Mouse (Mus musculus) neural tube, embryonic 12.5 days (tissue): ENCODE data around the gene Xxylt1. TPM values are rescaled to one million over a fixed set of nuclear protein-coding genes. Genes with fewer than 3 reads are reported as not detected.
A peak's percentile ranks its signal among the peaks of the same experiment; 100 is the strongest.

Experiments used
- ATAC-seq: fragments of 200-750 bp; cut with Nextera tagmentation; 2 replicates; pipeline ENCODE4 v1.8.0; 2017; ENCODE audit warnings: low read depth, mild to moderate bottlenecking, moderate TSS enrichment, moderate library complexity; ENCODE audit not compliant: low FRiP score
- H3K27ac ChIP-seq: fragments of 300-500 bp; sonication (generic); 2 replicates; pipeline ENCODE4 v1.5.1; 2016
- H3K27me3 ChIP-seq: fragments of 300-500 bp; sonication (generic); replicated peaks from 2 replicates; pipeline ENCODE4 v1.6.1; 2016; ENCODE audit warnings: mild to moderate bottlenecking
- H3K36me3 ChIP-seq: fragments of 300-500 bp; sonication (generic); 2 replicates; pipeline ENCODE4 v1.6.1; 2016; ENCODE audit warnings: mild to moderate bottlenecking
- H3K4me1 ChIP-seq: fragments of 300-500 bp; sonication (generic); 2 replicates; pipeline ENCODE4 v1.6.1; 2016
- H3K4me2 ChIP-seq: fragments of 300-500 bp; sonication (generic); replicated peaks from 2 replicates; pipeline ENCODE4 v1.6.1; 2016; ENCODE audit warnings: mild to moderate bottlenecking
- H3K4me3 ChIP-seq: fragments of 300-500 bp; sonication (generic); 2 replicates; pipeline ENCODE4 v1.5.1; 2016
- H3K9ac ChIP-seq: fragments of 300-500 bp; sonication (generic); 2 replicates; pipeline ENCODE4 v1.6.1; 2016; ENCODE audit warnings: mild to moderate bottlenecking
- H3K9me3 ChIP-seq: fragments of 300-500 bp; sonication (generic); 2 replicates; pipeline ENCODE4 v1.6.1; 2016; ENCODE audit warnings: mild to moderate bottlenecking
- WGBS: fragments of 180-500 bp; shearing (Covaris S2); methylation state at CpG from one replicate; pipeline ENCODE4 v1.1.7; 2016; 5-methylcytosine and 5-hydroxymethylcytosine counted together
- polyA plus RNA-seq: library from polyadenylated mRNA; unstranded; fragments of >200 nt; fragmentation: Nextera tagmentation; extraction: Ambion mirVana; gene quantifications from 2 replicates; pipeline ENCODE4 v1.2.1, GENCODE M21; 2016

Gene Xxylt1
- polyA plus RNA-seq, 1 experiment from 2014 or later, result 15.7 TPM

DNA sequence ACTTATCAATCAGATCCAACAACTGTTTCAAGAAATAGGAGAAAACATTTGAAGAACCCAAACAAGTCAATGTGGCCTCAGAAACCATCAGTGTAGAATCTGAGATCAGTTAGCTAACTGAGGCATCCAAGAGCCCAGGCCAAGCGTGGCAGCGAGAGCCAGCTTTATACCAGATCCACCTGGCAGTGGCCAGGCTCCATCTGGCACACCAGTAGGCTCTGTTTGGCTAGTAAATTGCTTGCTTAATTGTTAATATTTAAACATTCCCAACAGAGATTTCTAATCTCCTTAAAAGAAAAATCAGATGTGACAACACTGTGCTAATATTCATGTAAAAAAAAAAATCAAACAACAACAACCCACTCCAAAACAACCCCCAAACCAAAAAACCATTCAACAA lies 83.2 kb downstream of the Xxylt1 start:
- no peak overlapping the region for H3K27ac ChIP-seq
- no peak for ATAC-seq
- H3K36me3 ChIP-seq, result no peaks in the 10 kb centered on the region
- no peaks in the 10 kb centered on the region for H3K9me3 ChIP-seq
- H3K4me1 ChIP-seq, result peaks cover 15% of the 10 kb centered on the region
- H3K27me3 ChIP-seq, result no peaks in the 10 kb centered on the region
- no peak overlapping the region for H3K4me2 ChIP-seq
- no peak overlapping the region for H3K9ac ChIP-seq
- WGBS, result 95% methylated on average over 2 of the region's 2 CpGs
- H3K4me3 ChIP-seq, result no peak overlapping the region

DNA sequence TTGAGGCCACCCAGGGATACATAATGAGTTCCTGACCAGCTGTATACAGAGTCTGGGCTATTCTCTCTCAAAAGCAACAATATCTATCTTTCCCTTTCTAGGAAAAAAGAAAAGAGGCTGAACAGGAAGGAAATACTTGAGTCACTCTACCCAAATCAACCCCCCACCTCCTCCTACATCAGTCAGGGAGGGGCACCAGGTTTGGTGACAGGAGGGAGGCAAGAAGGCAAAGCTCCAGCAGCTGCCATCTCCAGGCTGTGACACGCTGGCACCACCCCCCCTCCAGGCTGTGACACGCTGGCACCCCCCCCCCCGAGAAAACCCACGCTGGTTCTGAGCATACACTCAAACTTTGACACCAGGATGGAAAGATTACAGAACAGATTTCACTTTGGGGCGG lies 85.8 kb downstream of the Xxylt1 start:
- Histone ChIP-seq H3K4me3 (no peak overlapping the region), H3K27ac (no peak overlapping the region), H3K27me3 (no peaks in the 10 kb centered on the region), H3K9ac (no peak overlapping the region), H3K4me1 (peaks cover 20% of the 10 kb centered on the region), H3K36me3 (no peaks in the 10 kb centered on the region), H3K4me2 (no peak overlapping the region), H3K9me3 (no peaks in the 10 kb centered on the region)
- no peak for ATAC-seq
- 83% methylated on average over 5 of the region's 5 CpGs for WGBS

- Histone ChIP-seq H3K36me3 (no peaks in the 10 kb centered on the region), H3K9me3 (no peaks in the 10 kb centered on the region), H3K9ac (no peak overlapping the region), H3K4me3 (no peak overlapping the region), H3K27ac (no peak overlapping the region), H3K4me2 (no peak overlapping the region), H3K4me1 (peaks cover 23% of the 10 kb centered on the region), H3K27me3 (no peaks in the 10 kb centered on the region)
- WGBS, result 62% methylated on average over 2 of the region's 2 CpGs
- ATAC-seq, result no peak
Measured at GRCm38 (mm10) chr16:30994881-30995280, 86.4 kb downstream of the Xxylt1 start.

DNA sequence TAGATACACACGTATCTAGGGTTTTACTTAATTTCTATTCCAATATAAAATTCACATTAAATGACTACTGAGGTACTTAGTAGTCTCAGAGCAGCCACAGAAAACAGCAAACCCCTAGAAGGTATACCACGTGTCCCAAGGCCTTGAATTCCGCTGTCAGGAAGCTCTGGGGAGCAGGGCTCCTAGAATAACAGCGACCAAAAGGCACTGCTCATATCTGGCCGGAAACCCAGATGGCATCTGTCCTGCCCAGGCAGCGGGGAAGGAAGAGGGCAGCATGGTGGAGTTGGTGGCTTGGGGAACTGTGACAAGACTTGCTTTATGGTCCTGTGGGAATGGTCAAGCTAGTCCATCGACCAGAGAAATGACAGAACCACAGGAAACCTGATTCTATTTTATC lies 86.9 kb downstream of the Xxylt1 start:
- Histone ChIP-seq H3K27me3 (no peaks in the 10 kb centered on the region), H3K4me2 (no peak overlapping the region), H3K36me3 (no peaks in the 10 kb centered on the region), H3K9me3 (no peaks in the 10 kb centered on the region), H3K4me1 (peaks cover 23% of the 10 kb centered on the region), H3K27ac (no peak overlapping the region), H3K9ac (no peak overlapping the region), H3K4me3 (no peak overlapping the region)
- no peak for ATAC-seq
- 80% methylated on average over 7 of the region's 7 CpGs for WGBS

GRCm38 (mm10) chr16:30992568-30992967 lies 88.7 kb downstream of the Xxylt1 start:
- Histone ChIP-seq H3K4me2 (no peak overlapping the region), H3K9ac (no peak overlapping the region), H3K4me3 (no peak overlapping the region), H3K36me3 (no peaks in the 10 kb centered on the region), H3K27me3 (no peaks in the 10 kb centered on the region), H3K4me1 (peaks cover 25% of the 10 kb centered on the region), H3K27ac (no peak overlapping the region), H3K9me3 (no peaks in the 10 kb centered on the region)
- ATAC-seq, result no peak
- WGBS, result 30% methylated on average over 5 of the region's 5 CpGs

DNA sequence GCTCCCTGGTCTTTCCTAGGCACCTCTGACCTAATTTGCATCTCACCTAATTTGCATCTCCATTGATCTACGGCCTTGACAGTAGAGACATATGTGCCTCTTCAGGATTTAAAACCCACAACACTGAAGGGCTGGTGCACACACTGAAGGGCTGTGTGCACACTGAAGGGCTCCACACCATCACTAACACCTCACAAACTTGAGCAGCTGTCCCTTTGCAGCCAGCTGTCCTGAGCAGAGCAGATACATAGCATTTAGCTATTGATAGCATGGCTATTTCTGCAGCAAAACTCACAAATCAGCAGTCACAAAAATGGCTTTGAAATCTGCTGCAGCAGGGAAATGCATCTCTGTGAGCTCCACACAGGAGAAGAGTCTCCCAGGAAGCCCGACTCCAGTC lies 90.6 kb downstream of the Xxylt1 start:
- peak; percentile 31; the same call in 1 of the 2 replicates for ATAC-seq
- H3K4me2 ChIP-seq, result no peak overlapping the region
- H3K9ac ChIP-seq, result no peak overlapping the region
- H3K4me1 ChIP-seq, result peaks cover 28% of the 10 kb centered on the region
- no peak overlapping the region; the same call in 1 of the 2 replicates for H3K27ac ChIP-seq
- H3K27me3 ChIP-seq, result no peaks in the 10 kb centered on the region
- no peaks in the 10 kb centered on the region for H3K36me3 ChIP-seq
- no peaks in the 10 kb centered on the region for H3K9me3 ChIP-seq
- H3K4me3 ChIP-seq, result no peak overlapping the region
- WGBS, result 30% methylated on average over 2 of the region's 2 CpGs

DNA sequence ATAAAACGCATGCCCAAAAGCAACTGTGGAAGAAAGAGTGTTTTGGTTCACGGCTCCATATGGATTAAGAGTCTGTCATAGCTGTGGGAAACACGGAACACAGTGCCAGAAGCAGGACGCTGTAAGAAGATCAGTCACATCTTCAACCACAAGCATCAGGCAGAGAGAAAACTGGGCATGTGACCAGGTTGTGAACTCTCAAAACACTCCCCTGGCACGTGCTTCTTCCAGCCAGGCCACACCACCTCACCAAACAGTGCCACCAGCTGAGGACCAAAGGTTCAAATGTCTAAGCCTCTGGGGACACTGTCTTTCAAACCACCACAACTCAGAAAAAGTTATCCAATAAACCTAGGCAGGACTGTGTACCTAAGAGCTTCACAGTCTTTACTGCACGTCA lies 93.0 kb downstream of the Xxylt1 start:
- no peak for ATAC-seq
- Histone ChIP-seq H3K9me3 (no peaks in the 10 kb centered on the region), H3K9ac (no peak overlapping the region), H3K4me2 (no peak overlapping the region), H3K4me1 (peaks cover 39% of the 10 kb centered on the region), H3K27me3 (no peaks in the 10 kb centered on the region), H3K27ac (no peak overlapping the region), H3K36me3 (no peaks in the 10 kb centered on the region), H3K4me3 (no peak overlapping the region)
- WGBS, result 93% methylated on average over 6 of the region's 6 CpGs

DNA sequence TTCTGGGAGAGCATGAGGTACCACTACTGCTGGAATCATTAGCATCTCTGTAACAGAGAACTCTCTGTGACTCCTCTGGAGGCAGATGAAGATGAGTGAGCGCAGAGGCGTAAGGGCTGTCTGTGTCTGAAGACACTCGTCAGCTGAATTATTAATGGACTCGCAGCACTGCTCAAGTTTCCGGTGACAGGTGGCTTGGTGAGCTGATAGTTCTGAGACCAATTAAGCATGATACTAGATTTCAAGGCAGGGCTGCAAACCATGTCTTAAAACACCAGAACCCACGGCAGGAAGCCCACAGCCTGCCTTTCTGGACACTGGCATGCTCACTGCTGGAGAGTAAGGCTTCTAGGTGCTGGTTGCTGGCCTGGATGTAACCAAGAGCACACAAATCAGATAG lies 93.5 kb downstream of the Xxylt1 start:
- H3K4me2 ChIP-seq, result no peak overlapping the region
- no peak for ATAC-seq
- WGBS, result 64% methylated on average over 6 of the region's 6 CpGs
- H3K9ac ChIP-seq, result no peak overlapping the region
- no peak overlapping the region for H3K27ac ChIP-seq
- H3K36me3 ChIP-seq, result no peaks in the 10 kb centered on the region
- peaks cover 34% of the 10 kb centered on the region for H3K4me1 ChIP-seq
- no peak overlapping the region for H3K4me3 ChIP-seq
- no peaks in the 10 kb centered on the region for H3K27me3 ChIP-seq
- H3K9me3 ChIP-seq, result no peaks in the 10 kb centered on the region

DNA sequence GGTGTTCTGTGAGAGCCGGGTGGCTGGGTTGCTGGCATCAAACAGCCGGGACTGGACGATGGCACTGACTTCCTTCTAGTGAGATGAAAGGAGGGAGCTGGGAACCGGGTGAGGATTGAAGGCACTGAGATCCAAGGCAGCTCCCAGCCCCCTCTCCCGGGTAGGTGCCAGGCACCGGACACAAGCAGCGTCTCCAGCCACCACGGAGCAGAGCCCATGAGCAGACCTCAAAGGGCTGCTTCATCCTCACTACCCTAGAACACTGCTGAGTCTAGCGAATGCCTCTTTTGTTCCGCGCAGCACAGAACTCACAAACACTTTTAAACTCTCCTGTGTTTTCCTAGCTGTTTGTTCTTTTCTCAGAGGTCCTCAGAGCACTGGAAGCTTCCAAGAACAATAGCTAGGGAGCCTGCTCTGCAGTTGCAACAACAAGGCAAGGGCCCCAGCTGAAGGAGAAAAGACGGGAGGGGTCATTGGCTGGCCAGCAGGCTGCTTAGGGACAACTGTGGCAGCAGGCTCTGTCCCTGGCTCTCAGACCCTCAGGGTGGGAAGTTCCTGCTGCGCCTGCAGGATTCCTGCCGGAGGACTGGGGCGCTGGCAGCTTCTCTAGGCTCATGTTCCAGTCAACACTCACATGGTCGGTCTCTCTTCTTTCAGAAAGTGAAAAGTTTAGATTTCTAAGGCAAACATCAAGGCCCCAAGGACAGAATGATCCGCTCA lies 96.2 kb downstream of the Xxylt1 start:
- H3K4me3 ChIP-seq, result no peak overlapping the region
- H3K36me3 ChIP-seq, result no peaks in the 10 kb centered on the region
- no peak overlapping the region for H3K4me2 ChIP-seq
- H3K27ac ChIP-seq, result no peak overlapping the region
- ATAC-seq, result no peak
- H3K9ac ChIP-seq, result no peak overlapping the region
- peaks cover 19% of the 10 kb centered on the region; the same call in 1 of the 2 replicates for H3K4me1 ChIP-seq
- H3K27me3 ChIP-seq, result no peaks in the 10 kb centered on the region
- 32% methylated on average over 17 of the region's 17 CpGs for WGBS
- no peaks in the 10 kb centered on the region for H3K9me3 ChIP-seq

DNA sequence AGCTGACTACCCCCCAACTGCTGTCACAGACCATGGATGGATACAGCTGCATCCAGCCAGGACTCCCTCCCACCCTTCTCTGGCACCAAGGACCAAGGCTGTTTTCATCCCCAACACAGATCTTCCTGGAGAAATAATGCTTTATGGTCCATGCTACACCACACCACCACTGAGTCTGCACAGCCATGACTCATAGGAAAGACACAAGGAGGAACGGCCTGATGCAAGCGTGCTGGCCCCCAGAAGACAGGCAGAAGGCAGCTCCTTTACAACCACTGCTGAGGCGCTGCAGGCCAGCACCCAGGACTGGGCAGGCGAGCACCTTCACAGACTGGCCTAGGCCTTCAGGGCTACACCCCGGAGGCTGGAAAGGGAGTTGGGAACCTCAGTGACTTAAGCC lies 97.1 kb downstream of the Xxylt1 start:
- no peaks in the 10 kb centered on the region for H3K27me3 ChIP-seq
- H3K4me1 ChIP-seq, result peaks cover 19% of the 10 kb centered on the region; the same call in 1 of the 2 replicates
- WGBS, result 88% methylated on average over 5 of the region's 5 CpGs
- no peak for ATAC-seq
- H3K36me3 ChIP-seq, result no peaks in the 10 kb centered on the region
- no peaks in the 10 kb centered on the region for H3K9me3 ChIP-seq
- no peak overlapping the region for H3K27ac ChIP-seq
- no peak overlapping the region for H3K9ac ChIP-seq
- H3K4me3 ChIP-seq, result no peak overlapping the region
- no peak overlapping the region for H3K4me2 ChIP-seq

GRCm38 (mm10) chr16:30983699-30984098 lies 97.5 kb downstream of the Xxylt1 start:
- H3K27ac ChIP-seq, result no peak overlapping the region
- peaks cover 19% of the 10 kb centered on the region; the same call in 1 of the 2 replicates for H3K4me1 ChIP-seq
- H3K4me3 ChIP-seq, result no peak overlapping the region
- no peak overlapping the region for H3K9ac ChIP-seq
- H3K36me3 ChIP-seq, result no peaks in the 10 kb centered on the region
- no peak for ATAC-seq
- H3K27me3 ChIP-seq, result no peaks in the 10 kb centered on the region
- 72% methylated on average over 6 of the region's 6 CpGs for WGBS
- H3K4me2 ChIP-seq, result no peak overlapping the region
- no peaks in the 10 kb centered on the region for H3K9me3 ChIP-seq

DNA sequence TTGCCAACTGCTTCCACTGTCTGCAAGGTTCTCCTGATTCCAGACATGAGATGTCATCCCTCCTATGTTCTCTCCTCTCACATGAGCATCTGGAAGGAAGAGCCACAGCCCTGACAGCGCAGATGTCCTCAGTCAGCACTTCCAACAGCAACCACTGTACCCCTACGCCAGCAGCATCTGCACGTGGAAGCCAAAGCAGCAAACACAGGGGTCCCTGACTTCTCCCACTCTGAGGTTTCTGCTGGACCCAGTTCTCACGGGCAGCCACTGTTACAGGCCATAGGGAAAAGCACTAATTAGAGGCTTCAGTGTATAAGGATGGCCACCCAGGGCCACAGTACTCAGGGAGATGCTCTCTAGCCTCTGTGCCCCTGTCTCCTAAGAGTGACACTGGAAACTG lies 98.0 kb downstream of the Xxylt1 start:
- H3K9ac ChIP-seq, result no peak overlapping the region
- 68% methylated on average over 4 of the region's 4 CpGs for WGBS
- no peak overlapping the region for H3K27ac ChIP-seq
- no peak overlapping the region for H3K4me3 ChIP-seq
- H3K4me1 ChIP-seq, result peaks cover 19% of the 10 kb centered on the region; the same call in 1 of the 2 replicates
- H3K4me2 ChIP-seq, result no peak overlapping the region
- H3K36me3 ChIP-seq, result no peaks in the 10 kb centered on the region
- H3K9me3 ChIP-seq, result no peaks in the 10 kb centered on the region
- ATAC-seq, result no peak
- H3K27me3 ChIP-seq, result no peaks in the 10 kb centered on the region

GRCm38 (mm10) chr16:30981345-30981744 lies 99.9 kb downstream of the Xxylt1 start:
- no peak overlapping the region for H3K4me2 ChIP-seq
- H3K27me3 ChIP-seq, result no peaks in the 10 kb centered on the region
- no peaks in the 10 kb centered on the region for H3K9me3 ChIP-seq
- no peak for ATAC-seq
- peaks cover 24% of the 10 kb centered on the region for H3K4me1 ChIP-seq
- H3K9ac ChIP-seq, result no peak overlapping the region
- H3K4me3 ChIP-seq, result no peak overlapping the region
- 90% methylated on average over 10 of the region's 10 CpGs for WGBS
- no peak overlapping the region for H3K27ac ChIP-seq
- no peaks in the 10 kb centered on the region for H3K36me3 ChIP-seq
